Mouse (Mus musculus): ENCODE data around the gene Rab6b.

DNA sequence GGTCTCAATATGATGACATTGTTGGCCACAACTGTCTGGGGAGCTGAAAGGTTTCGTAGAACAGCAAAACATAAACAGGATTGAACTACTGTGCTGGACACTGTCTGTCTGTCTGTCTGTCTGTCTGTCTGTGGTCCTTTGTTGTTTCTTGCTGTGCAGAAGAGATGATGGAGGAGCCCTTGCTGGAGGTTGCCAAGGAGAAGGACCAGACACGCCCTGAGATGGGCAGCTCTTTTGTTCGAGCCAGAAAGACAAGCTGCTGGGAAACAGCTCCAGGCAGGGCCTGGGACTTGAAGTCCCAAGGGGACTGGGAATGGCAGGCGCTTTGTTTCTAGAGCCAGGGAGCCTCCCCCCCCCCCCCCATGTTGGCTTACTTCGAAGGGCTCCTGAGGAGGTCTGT is 5.9 kb downstream of the Rab6b start:
- TF ChIP-seq CTCF (IDR thresholded peaks at IDR 0.05; ENCODE audit: low read depth, low read length): no peak
- no peak for TF ChIP-seq POLR2A (IDR thresholded peaks at IDR 0.05; ENCODE audit: borderline replicate concordance, low read depth, low read length)
